Mouse (Mus musculus): ENCODE results near the gene Col24a1. TPM values are rescaled to one million over a fixed set of nuclear protein-coding genes. Genes with fewer than 3 reads are reported as not detected.

The Col24a1 gene
- polyA plus RNA-seq, 1 experiment from 2014 or later, result 2.4 TPM

DNA sequence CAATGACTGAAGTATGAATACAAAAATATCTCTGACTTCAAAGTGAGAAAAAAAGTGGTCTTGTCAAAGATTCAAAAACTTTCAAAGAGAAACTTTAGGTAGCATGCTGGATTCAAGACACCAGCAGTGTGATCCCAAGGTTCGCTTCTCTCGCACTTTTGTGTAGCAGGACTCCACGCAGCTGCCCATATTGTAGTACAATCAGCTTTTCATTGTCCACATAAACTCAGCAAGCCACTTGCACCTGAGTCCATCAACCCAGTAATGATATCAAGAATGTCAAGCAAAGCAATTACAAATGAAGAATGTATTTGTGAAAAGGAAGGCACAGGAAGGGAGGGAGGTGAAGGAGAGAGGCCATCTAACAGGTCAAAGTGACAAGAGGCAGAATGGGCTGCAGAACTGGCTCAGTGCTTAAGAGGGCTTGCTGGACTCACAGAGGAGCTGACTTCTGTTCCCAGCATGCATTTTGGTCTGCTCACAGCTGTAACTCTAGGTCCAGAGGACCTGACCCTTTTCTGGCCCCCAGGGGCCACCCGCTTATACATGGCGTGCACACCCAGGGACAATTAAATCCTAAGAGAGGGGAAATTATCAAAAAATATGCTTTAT is 7.8 kb downstream of the Col24a1 start:
- no peaks in the 10 kb centered on the region for H3K9me3 ChIP-seq
- 82% methylated on average over 5 of the region's 5 CpGs for WGBS
- no peaks in the 10 kb centered on the region for H3K4me1 ChIP-seq
- H3K27ac ChIP-seq, result no peak overlapping the region
- no peak overlapping the region for H3K9ac ChIP-seq
- H3K4me2 ChIP-seq, result no peak overlapping the region
- ATAC-seq (ENCODE audit: borderline replicate concordance, extremely low read depth, low FRiP score, low TSS enrichment), result no peak
- no peaks in the 10 kb centered on the region for H3K36me3 ChIP-seq
- H3K4me3 ChIP-seq, result no peak overlapping the region
- H3K27me3 ChIP-seq, result no peaks in the 10 kb centered on the region

DNA sequence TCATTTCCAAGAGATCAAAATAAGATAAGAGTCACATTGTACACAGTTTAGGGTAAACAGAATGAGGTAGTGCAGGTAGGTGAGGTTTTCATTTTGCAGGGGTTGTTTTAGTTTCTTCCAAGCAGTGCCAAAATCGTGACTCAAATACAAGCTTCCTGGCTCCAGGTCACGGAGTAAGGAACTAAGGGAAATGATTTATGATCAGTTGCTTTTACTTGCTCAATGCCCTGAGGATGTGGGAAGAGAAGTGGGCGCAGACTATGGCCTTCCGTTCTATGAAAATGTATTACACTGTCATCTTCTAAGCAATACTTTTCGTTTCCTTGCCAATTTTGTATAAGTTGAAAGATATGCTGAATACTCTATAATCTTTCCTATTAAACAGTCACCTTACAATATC is 13.0 kb downstream of the Col24a1 start:
- Histone ChIP-seq H3K9ac (no peak overlapping the region), H3K27ac (no peak overlapping the region), H3K9me3 (no peaks in the 10 kb centered on the region), H3K4me3 (no peak overlapping the region), H3K36me3 (no peaks in the 10 kb centered on the region), H3K4me2 (no peak overlapping the region), H3K4me1 (no peaks in the 10 kb centered on the region), H3K27me3 (no peaks in the 10 kb centered on the region)
- no peak for ATAC-seq (ENCODE audit: borderline replicate concordance, extremely low read depth, low FRiP score, low TSS enrichment)
- WGBS, result 45% methylated on average over 5 of the region's 5 CpGs

DNA sequence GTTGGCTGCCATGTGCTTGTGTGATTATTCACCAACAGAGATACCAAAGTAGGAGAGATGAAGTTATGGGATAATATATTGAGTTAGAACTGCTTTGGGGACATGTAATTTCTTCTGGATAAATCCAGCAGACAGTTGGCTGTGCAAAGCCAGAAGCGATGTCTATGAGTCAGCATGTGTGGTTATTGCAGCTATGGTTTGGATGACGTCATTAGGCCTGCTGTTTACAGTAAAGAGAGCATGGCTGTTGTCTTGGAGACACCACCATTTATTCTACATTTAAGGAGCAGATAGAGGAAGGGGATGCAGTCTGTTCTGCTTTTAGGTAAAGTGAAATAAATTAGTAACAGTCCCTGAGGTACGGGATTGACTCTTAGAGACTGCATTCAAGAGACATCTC is 14.9 kb downstream of the Col24a1 start:
- H3K4me2 ChIP-seq, result no peak overlapping the region
- H3K27ac ChIP-seq, result no peak overlapping the region
- H3K36me3 ChIP-seq, result no peaks in the 10 kb centered on the region
- ATAC-seq (ENCODE audit: borderline replicate concordance, extremely low read depth, low FRiP score, low TSS enrichment), result no peak
- H3K4me1 ChIP-seq, result no peaks in the 10 kb centered on the region
- WGBS, result 77% methylated on average over 3 of the region's 3 CpGs
- no peaks in the 10 kb centered on the region for H3K9me3 ChIP-seq
- no peak overlapping the region for H3K4me3 ChIP-seq
- no peak overlapping the region for H3K9ac ChIP-seq
- no peaks in the 10 kb centered on the region for H3K27me3 ChIP-seq

DNA sequence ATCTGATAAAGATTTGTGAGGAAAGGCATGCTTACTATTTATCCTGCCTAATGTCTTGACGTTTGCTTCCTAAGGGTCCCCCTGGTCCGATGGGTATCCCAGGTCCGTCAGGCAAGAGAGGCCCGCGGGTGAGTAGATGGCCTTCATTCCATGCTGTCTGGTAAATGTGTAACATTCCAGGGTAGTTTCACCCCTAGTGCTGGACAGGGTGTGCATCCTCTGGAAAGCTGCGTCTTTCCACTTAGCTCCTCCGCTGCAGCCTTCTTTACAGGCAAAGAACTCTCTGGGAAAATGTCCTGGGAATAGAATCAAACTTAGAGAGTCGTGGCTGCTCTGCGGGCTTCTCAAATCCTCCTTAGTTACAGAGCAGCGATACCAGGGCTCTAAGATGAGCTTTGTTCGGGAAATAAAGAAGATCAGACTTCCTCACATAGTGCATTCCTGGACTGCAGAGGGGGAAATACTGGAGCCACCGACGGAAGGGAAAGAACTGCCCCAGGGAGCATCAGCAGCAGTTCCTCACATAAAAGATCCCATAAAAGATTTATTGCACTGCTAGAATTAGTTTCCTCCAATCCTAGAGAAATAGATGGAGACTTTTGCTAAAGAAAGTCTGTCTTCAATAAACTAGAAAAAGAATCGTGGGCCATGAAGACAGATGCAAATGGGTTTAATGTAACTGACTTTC is 28.5 kb downstream of the Col24a1 start:
- Histone ChIP-seq H3K9ac (no peak overlapping the region), H3K27me3 (no peaks in the 10 kb centered on the region), H3K4me1 (no peaks in the 10 kb centered on the region), H3K4me2 (no peak overlapping the region), H3K9me3 (no peaks in the 10 kb centered on the region), H3K27ac (no peak overlapping the region), H3K36me3 (no peaks in the 10 kb centered on the region), H3K4me3 (no peak overlapping the region)
- no peak for ATAC-seq (ENCODE audit: borderline replicate concordance, extremely low read depth, low FRiP score, low TSS enrichment)
- 69% methylated on average over 14 of the region's 14 CpGs for WGBS

DNA sequence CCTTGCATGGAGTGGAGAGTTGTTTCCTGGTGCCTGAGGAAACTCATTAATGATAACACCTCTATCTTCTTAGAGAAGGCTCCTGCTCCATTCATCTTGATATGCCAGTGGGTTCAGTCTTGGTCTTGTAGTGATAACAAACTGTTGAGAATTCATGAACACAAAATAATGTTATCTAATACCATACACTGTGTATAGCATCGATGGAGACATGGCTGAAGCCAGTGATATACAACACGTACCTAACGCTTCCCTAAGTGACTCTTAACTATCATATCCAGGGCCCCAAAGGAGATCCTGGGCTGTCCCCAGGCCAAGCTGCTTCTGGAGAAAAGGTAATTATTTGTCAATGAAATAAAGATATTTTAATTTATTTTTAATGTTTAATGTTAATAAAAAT is 33.1 kb downstream of the Col24a1 start:
- H3K27me3 ChIP-seq, result no peaks in the 10 kb centered on the region
- no peaks in the 10 kb centered on the region for H3K36me3 ChIP-seq
- WGBS, result 77% methylated on average over 3 of the region's 3 CpGs
- no peak for ATAC-seq (ENCODE audit: borderline replicate concordance, extremely low read depth, low FRiP score, low TSS enrichment)
- no peak overlapping the region for H3K27ac ChIP-seq
- no peak overlapping the region for H3K4me3 ChIP-seq
- no peaks in the 10 kb centered on the region for H3K9me3 ChIP-seq
- H3K4me1 ChIP-seq, result no peaks in the 10 kb centered on the region
- no peak overlapping the region for H3K4me2 ChIP-seq
- no peak overlapping the region for H3K9ac ChIP-seq

DNA sequence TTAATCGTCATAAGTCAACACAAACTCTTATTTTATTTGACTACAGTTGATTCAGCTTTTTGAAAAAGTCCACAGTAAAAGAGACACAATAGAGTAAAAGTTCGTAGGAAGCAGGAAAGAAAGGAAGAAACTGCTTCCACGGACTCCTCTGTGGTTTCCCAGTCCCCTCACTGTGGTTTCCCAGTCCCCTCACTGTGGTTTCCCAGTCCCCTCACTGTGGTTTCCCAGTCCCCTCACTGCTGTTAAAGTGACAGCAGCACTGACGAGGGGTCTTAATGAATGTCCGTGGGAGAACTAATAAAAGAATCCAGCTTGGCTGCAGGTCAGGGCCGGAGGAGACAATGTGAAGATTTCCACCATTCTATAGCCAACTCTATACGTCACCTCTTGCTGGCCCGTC is 39.4 kb downstream of the Col24a1 start:
- no peak for ATAC-seq (ENCODE audit: borderline replicate concordance, extremely low read depth, low FRiP score, low TSS enrichment)
- no peaks in the 10 kb centered on the region for H3K27me3 ChIP-seq
- 0 out of 2 replicates have a peak, but pooled peaks cover 3% of the 10 kb centered on the region for H3K4me1 ChIP-seq
- H3K4me2 ChIP-seq, result no peak overlapping the region
- H3K9ac ChIP-seq, result no peak overlapping the region
- H3K4me3 ChIP-seq, result no peak overlapping the region
- no peak overlapping the region for H3K27ac ChIP-seq
- no peaks in the 10 kb centered on the region for H3K36me3 ChIP-seq
- WGBS, result 71% methylated on average over 8 of the region's 8 CpGs
- H3K9me3 ChIP-seq, result no peaks in the 10 kb centered on the region

DNA sequence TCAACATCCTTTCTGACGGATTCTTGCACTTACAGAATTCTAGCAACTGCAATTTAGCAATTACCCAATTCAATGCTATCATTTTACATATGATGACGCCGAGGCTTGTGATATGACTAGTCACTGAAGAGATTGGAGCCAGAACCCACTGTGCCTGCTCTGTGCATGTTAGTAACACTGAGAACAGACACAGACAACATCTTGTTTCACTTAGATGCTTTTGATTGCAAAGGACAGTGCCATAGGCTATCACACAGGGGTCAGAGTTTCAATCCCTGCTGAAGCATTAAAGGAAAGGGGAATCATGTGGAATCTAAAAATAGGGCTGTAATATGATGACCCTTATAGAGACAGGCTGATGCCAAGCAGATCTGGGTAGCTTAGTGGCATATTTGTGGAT is 41.8 kb downstream of the Col24a1 start:
- WGBS, result 81% methylated on average over 3 of the region's 3 CpGs
- H3K27ac ChIP-seq, result no peak overlapping the region
- 0 out of 2 replicates have a peak, but pooled peaks cover 3% of the 10 kb centered on the region for H3K4me1 ChIP-seq
- no peaks in the 10 kb centered on the region for H3K36me3 ChIP-seq
- H3K9me3 ChIP-seq, result no peaks in the 10 kb centered on the region
- no peak overlapping the region for H3K9ac ChIP-seq
- no peak overlapping the region for H3K4me3 ChIP-seq
- ATAC-seq (ENCODE audit: borderline replicate concordance, extremely low read depth, low FRiP score, low TSS enrichment), result no peak
- H3K27me3 ChIP-seq, result no peaks in the 10 kb centered on the region
- no peak overlapping the region for H3K4me2 ChIP-seq

DNA sequence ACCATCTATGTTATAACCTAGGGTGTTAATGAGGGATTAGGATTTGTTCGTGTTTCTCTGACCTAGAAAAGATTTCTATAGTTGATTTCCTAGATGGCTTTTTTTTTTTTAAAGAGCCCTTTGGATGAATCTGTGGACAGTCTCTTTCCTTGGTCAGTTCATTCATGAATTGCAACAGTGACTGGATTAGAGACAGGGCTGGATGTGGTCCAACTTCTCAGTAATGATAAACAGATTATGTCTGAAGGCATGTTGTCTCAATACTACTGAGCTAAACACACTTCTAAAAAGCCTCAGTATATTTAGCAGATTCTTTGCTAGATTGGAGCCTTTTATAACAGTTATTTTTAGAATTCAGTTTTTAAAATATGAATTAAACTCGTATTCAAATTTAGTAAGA is 44.9 kb downstream of the Col24a1 start:
- Histone ChIP-seq H3K9ac (no peak overlapping the region), H3K4me2 (no peak overlapping the region), H3K9me3 (no peaks in the 10 kb centered on the region), H3K36me3 (no peaks in the 10 kb centered on the region), H3K4me3 (no peak overlapping the region), H3K4me1 (no peaks in the 10 kb centered on the region), H3K27ac (no peak overlapping the region), H3K27me3 (no peaks in the 10 kb centered on the region)
- WGBS, result 54% methylated on average over 2 of the region's 2 CpGs
- ATAC-seq (ENCODE audit: borderline replicate concordance, extremely low read depth, low FRiP score, low TSS enrichment), result peak; percentile 39; the same call in 1 of the 2 replicates

DNA sequence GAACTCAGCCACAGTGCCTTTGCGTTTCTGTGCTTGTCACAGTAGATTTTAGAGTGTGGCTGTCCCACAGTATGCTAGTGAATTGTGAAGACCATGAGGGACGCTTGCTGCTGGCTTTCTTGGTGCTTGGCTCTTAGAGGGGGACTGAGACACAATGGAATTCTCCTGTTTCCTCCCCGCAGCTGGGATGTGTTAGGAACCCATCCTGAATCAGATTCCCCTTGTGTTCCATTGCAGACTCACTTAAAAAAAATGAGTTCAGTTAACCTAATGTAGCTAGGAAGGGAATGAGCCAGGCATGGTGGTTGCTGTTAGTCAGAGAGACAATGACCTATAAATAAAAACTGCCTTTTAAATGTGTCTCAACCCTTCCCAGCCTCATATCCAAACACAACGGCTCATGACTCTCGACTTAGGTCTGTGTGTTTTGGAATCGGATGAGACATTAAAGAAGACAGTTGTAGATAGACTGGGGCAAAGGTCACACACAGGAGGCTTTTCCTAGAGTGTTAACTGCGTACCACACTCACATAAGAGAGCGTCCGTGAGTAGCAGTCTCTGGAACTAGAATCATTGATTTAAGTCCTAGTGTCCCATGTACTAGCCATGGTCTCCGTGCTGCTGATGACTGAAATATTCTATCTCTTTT is 47.7 kb downstream of the Col24a1 start:
- WGBS, result 59% methylated on average over 10 of the region's 10 CpGs
- Histone ChIP-seq H3K4me1 (no peaks in the 10 kb centered on the region), H3K4me2 (no peak overlapping the region), H3K36me3 (no peaks in the 10 kb centered on the region), H3K27me3 (no peaks in the 10 kb centered on the region), H3K9ac (no peak overlapping the region), H3K4me3 (no peak overlapping the region), H3K9me3 (no peaks in the 10 kb centered on the region), H3K27ac (no peak overlapping the region)
- no peak for ATAC-seq (ENCODE audit: borderline replicate concordance, extremely low read depth, low FRiP score, low TSS enrichment)

DNA sequence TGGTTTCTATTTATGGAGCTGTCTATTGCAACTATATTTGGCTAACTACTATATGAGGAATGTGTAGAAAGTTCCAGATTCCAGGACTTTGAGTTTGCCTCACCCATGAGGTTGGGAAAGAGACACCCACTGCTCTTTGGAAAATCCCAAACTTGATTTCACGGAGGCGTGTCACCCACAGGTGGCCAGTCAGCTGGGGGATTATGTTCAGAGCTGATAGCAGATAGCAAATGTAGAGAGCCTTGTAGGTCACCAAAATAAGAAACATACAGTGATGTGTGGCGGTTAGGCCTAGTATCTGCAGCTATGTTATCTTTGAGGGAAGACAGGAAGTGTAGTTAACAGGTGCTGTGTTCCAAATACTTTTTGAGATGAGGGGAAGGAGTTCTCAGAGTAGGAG is 56.4 kb downstream of the Col24a1 start:
- no peak for ATAC-seq (ENCODE audit: borderline replicate concordance, extremely low read depth, low FRiP score, low TSS enrichment)
- Histone ChIP-seq H3K27me3 (no peaks in the 10 kb centered on the region), H3K4me1 (no peaks in the 10 kb centered on the region), H3K36me3 (no peaks in the 10 kb centered on the region), H3K4me3 (no peak overlapping the region), H3K27ac (no peak overlapping the region), H3K9me3 (no peaks in the 10 kb centered on the region), H3K9ac (no peak overlapping the region), H3K4me2 (no peak overlapping the region)
- WGBS, result 88% methylated on average over 3 of the region's 3 CpGs

DNA sequence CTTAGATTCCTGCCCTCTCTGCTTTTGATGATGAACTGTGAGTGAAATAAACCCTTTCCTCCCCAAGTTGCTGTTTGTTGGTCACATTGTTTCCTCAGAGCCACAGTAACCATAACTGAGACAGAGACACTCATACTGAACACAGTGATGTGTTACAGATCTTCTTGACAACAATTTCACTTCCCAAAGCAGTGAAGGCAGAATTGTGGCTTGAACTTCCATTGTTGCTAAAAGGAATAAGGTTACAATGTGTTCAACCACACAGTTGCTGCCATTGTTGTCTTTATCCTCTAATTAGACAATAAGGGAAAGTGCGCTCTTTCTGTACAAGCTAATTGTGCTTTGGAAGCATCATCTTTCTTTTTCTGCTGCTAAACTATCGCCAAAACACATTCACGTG is 61.7 kb downstream of the Col24a1 start:
- Histone ChIP-seq H3K4me1 (no peaks in the 10 kb centered on the region), H3K9ac (no peak overlapping the region), H3K4me2 (no peak overlapping the region), H3K27ac (no peak overlapping the region), H3K4me3 (no peak overlapping the region), H3K36me3 (no peaks in the 10 kb centered on the region), H3K27me3 (no peaks in the 10 kb centered on the region), H3K9me3 (no peaks in the 10 kb centered on the region)
- WGBS, result 85% methylated on average over 3 of the region's 3 CpGs
- no peak for ATAC-seq (ENCODE audit: borderline replicate concordance, extremely low read depth, low FRiP score, low TSS enrichment)

DNA sequence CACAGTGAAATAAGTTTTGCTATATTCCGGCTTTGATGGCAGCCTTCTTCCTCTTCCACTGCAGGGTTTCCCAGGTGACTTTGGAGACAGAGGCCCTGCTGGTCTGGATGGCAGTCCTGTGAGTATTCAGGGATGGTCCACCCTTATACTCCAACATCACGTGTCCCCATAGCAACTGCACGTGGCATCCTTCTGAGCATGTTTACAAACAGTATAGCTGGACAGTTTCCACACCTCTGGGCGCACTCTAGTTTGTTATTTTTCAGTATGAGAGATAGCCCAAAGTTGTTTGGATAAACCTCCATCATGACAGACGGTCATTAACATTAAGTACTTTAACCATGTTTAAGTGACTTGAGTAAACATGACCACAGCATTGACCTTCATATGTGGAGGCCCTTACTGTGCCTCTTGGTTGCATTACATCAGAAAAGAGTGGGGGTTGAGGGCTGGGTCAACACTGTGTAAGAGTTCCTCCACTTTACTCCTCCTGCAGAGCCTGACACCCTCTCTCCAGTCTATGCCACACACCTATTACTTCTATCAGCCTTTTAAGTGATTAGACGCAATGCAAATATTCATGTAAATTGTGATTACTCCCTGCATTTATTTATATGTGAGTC is 64.7 kb downstream of the Col24a1 start:
- H3K27me3 ChIP-seq, result no peaks in the 10 kb centered on the region
- no peak; the same call in 1 of the 2 replicates for ATAC-seq (ENCODE audit: borderline replicate concordance, extremely low read depth, low FRiP score, low TSS enrichment)
- WGBS, result 42% methylated on average over 6 of the region's 6 CpGs
- H3K4me1 ChIP-seq, result no peaks in the 10 kb centered on the region
- no peak overlapping the region for H3K9ac ChIP-seq
- no peak overlapping the region for H3K4me2 ChIP-seq
- H3K4me3 ChIP-seq, result no peak overlapping the region
- H3K36me3 ChIP-seq, result no peaks in the 10 kb centered on the region
- H3K9me3 ChIP-seq, result no peaks in the 10 kb centered on the region
- H3K27ac ChIP-seq, result no peak overlapping the region
